Mouse (Mus musculus) CH12.LX (cell line): Measurements from ENCODE around the gene Hip1r. TPM values are rescaled to one million over a fixed set of nuclear protein-coding genes. Genes with fewer than 3 reads are reported as not detected.

Source experiments
- DNase-seq: peaks from one replicate; pipeline ENCODE4 v3.0.0-alpha.2; 2013; ENCODE audit errors: extremely low read depth
- H3K27ac ChIP-seq: 2 replicates; pipeline ENCODE4 v1.5.1; 2012; ENCODE audit warnings: low read depth, mild to moderate bottlenecking, control low read depth, moderate library complexity; ENCODE audit not compliant: insufficient read depth
- H3K27me3 ChIP-seq: replicated peaks from 2 replicates; pipeline ENCODE3; 2012; ENCODE audit warnings: inconsistent platforms
- H3K36me3 ChIP-seq, 2 experiments: replicated peaks in 1 of 2; 2 replicates each; pipeline versions ENCODE3 to v1.6.1; 2012; ENCODE audit warnings: inconsistent platforms in 1 of 2, low read length in 1 of 2, mild to moderate bottlenecking in 1 of 2, mixed read lengths in 1 of 2, moderate library complexity in 1 of 2; ENCODE audit not compliant: control insufficient read depth in 1 of 2, insufficient read depth in 1 of 2
- H3K4me1 ChIP-seq, 2 experiments: 2 replicates each; pipeline ENCODE4 v1.6.1; 2012; ENCODE audit warnings: inconsistent platforms in 1 of 2, moderate library complexity in 1 of 2; ENCODE audit not compliant: insufficient read depth in 2 of 2, control insufficient read depth in 1 of 2
- H3K4me2 ChIP-seq: 2 replicates; pipeline ENCODE4 v1.6.1; 2012; ENCODE audit warnings: low read depth, mild to moderate bottlenecking, control low read depth; ENCODE audit not compliant: poor library complexity, insufficient read depth, severe bottlenecking
- H3K4me3 ChIP-seq, 3 experiments: fragments of 150-350 bp in 1 of 3; sonication (generic) in 1 of 3; replicated peaks in 1 of 3; 2 replicates each; pipeline versions ENCODE3 to v1.5.1; 2011 to 2012; ENCODE audit warnings: low read depth in 2 of 3, low read length in 2 of 3, mild to moderate bottlenecking in 2 of 3, moderate library complexity in 2 of 3, control low read depth in 1 of 3, improper control_type of control experiment in 1 of 3, inconsistent platforms in 1 of 3, mixed read lengths in 1 of 3; ENCODE audit not compliant: poor library complexity in 1 of 3
- H3K79me2 ChIP-seq: replicated peaks from 2 replicates; pipeline ENCODE4 v1.6.1; 2012; ENCODE audit warnings: mild to moderate bottlenecking, moderate library complexity; ENCODE audit not compliant: control insufficient read depth, poor library complexity, insufficient read depth, severe bottlenecking; ENCODE audit errors: extremely low read depth
- H3K9ac ChIP-seq: 2 replicates; pipeline ENCODE4 v1.6.1; 2012; ENCODE audit warnings: low read depth, mild to moderate bottlenecking, control low read depth, moderate library complexity; ENCODE audit not compliant: insufficient read depth
- H3K9me3 ChIP-seq: replicated peaks from 2 replicates; pipeline ENCODE3; 2012; ENCODE audit warnings: low read length, inconsistent platforms, mixed read lengths
- BHLHE40 ChIP-seq: IDR thresholded peaks from 2 replicates; pipeline ENCODE4 v1.6.1; 2011; ENCODE audit warnings: mild to moderate bottlenecking, low read depth, low read length, improper control_type of control experiment
- CHD2 ChIP-seq: IDR thresholded peaks from 2 replicates; pipeline ENCODE4 v1.6.1; 2011; ENCODE audit warnings: low read length, improper control_type of control experiment
- CTCF ChIP-seq, 2 experiments: IDR thresholded peaks in 1 of 2; conservative IDR thresholded peaks in 1 of 2; 2 replicates each; pipeline ENCODE4 v1.5.1; 2011 to 2012; ENCODE audit warnings: low read depth in 2 of 2, low read length in 2 of 2, improper control_type of control experiment in 1 of 2, inconsistent platforms in 1 of 2, mild to moderate bottlenecking in 1 of 2, moderate library complexity in 1 of 2
- E2F4 ChIP-seq: IDR thresholded peaks from 2 replicates; pipeline ENCODE4 v1.6.1; 2011; ENCODE audit warnings: low read depth, low read length, improper control_type of control experiment; ENCODE audit not compliant: insufficient replicate concordance
- EP300 ChIP-seq: IDR thresholded peaks from 2 replicates; pipeline ENCODE4 v1.6.1; 2011; ENCODE audit warnings: low read length, improper control_type of control experiment
- ETS1 ChIP-seq: conservative IDR thresholded peaks from 2 replicates; pipeline ENCODE4 v1.6.1; 2012; ENCODE audit warnings: low read depth, mild to moderate bottlenecking, inconsistent platforms, low read length, improper control_type of control experiment, moderate library complexity
- GABPA ChIP-seq: IDR thresholded peaks from 2 replicates; pipeline ENCODE4 v1.6.1; 2012; ENCODE audit warnings: low read depth, low read length, improper control_type of control experiment, inconsistent platforms; ENCODE audit not compliant: insufficient replicate concordance
- HCFC1 ChIP-seq: IDR thresholded peaks from 2 replicates; pipeline ENCODE4 v1.6.1; 2012; ENCODE audit warnings: low read depth, mild to moderate bottlenecking, inconsistent platforms, low read length, improper control_type of control experiment
- IRF4 ChIP-seq: IDR thresholded peaks from 2 replicates; pipeline ENCODE4 v1.6.1; 2014; ENCODE audit warnings: low read depth, mild to moderate bottlenecking, inconsistent platforms, low read length, improper control_type of control experiment
- JUN ChIP-seq: IDR thresholded peaks from 2 replicates; pipeline ENCODE4 v1.6.1; 2011; ENCODE audit warnings: low read depth, mild to moderate bottlenecking, low read length, improper control_type of control experiment, moderate library complexity; ENCODE audit not compliant: insufficient read depth
- KAT2A ChIP-seq: IDR thresholded peaks from 2 replicates; pipeline ENCODE4 v1.6.1; 2012; ENCODE audit warnings: low read length, improper control_type of control experiment, inconsistent platforms; ENCODE audit not compliant: insufficient replicate concordance
- MAX ChIP-seq: IDR thresholded peaks from 2 replicates; pipeline ENCODE4 v1.6.1; 2011; ENCODE audit warnings: low read length, improper control_type of control experiment
- MYC ChIP-seq: IDR thresholded peaks from 2 replicates; pipeline ENCODE4 v1.6.1; 2011; ENCODE audit warnings: low read depth, mild to moderate bottlenecking, improper control_type of control experiment, low read length
- NELFE ChIP-seq: IDR thresholded peaks from 2 replicates; pipeline ENCODE4 v1.6.1; 2011; ENCODE audit warnings: low read depth, low read length, improper control_type of control experiment
- POLR2A ChIP-seq: IDR thresholded peaks from 2 replicates; pipeline ENCODE4 v1.6.1; 2011; ENCODE audit warnings: low read depth, mild to moderate bottlenecking, improper control_type of control experiment, low read length
- POLR2AphosphoS2 ChIP-seq: IDR thresholded peaks from 2 replicates; pipeline ENCODE4 v1.6.1; 2011; ENCODE audit warnings: low read depth, low read length, improper control_type of control experiment
- RAD21 ChIP-seq: IDR thresholded peaks from 2 replicates; pipeline ENCODE4 v1.6.1; 2011; ENCODE audit warnings: low read depth, mild to moderate bottlenecking, low read length, improper control_type of control experiment, moderate library complexity
- RCOR1 ChIP-seq: conservative IDR thresholded peaks from 2 replicates; pipeline ENCODE4 v1.6.1; 2012; ENCODE audit warnings: low read depth, mild to moderate bottlenecking, inconsistent platforms, low read length, improper control_type of control experiment
- SIN3A ChIP-seq: IDR thresholded peaks from 2 replicates; pipeline ENCODE4 v1.6.1; 2012; ENCODE audit warnings: low read length, improper control_type of control experiment, inconsistent platforms
- SMC3 ChIP-seq: IDR thresholded peaks from 2 replicates; pipeline ENCODE4 v1.6.1; 2011; ENCODE audit warnings: low read depth, low read length, improper control_type of control experiment
- TBP ChIP-seq: conservative IDR thresholded peaks from 2 replicates; pipeline ENCODE4 v1.6.1; 2011; ENCODE audit warnings: low read depth, low read length, improper control_type of control experiment
- USF1 ChIP-seq: IDR thresholded peaks from 2 replicates; pipeline ENCODE4 v1.6.1; 2014; ENCODE audit warnings: low read depth, mild to moderate bottlenecking, inconsistent platforms, low read length, improper control_type of control experiment
- USF2 ChIP-seq: conservative IDR thresholded peaks from 2 replicates; pipeline ENCODE4 v1.6.1; 2011; ENCODE audit warnings: low read depth, low read length, improper control_type of control experiment
- ZKSCAN1 ChIP-seq: IDR thresholded peaks from 2 replicates; pipeline ENCODE4 v1.6.1; 2012; ENCODE audit warnings: low read depth, inconsistent platforms, low read length, improper control_type of control experiment, borderline replicate concordance
- ZNF384 ChIP-seq: IDR thresholded peaks from 2 replicates; pipeline ENCODE4 v1.6.1; 2012; ENCODE audit warnings: low read depth, low read length, improper control_type of control experiment, inconsistent platforms
- dilution Hi-C: fragments of 300-500 bp; cut with MboI; formaldehyde crosslinking; loops from 2 replicates; pipeline ENCODE4 v1.14.3; 2020; ENCODE audit warnings: low sequenced_read_pairs; ENCODE audit not compliant: extremely low pct_unique_long_range_greater_than_20kb, extremely low pct_ligation_motif_present
- in situ Hi-C: fragments of 300-500 bp; cut with MboI; formaldehyde crosslinking; loops from 3 replicates; pipeline ENCODE4 v1.14.3; 2019; ENCODE audit warnings: low sequenced_read_pairs, low pct_ligation_motif_present, low pct_unique_long_range_greater_than_20kb, mixed read lengths
- polyA plus RNA-seq: library from polyadenylated mRNA; unstranded; fragments of >175 nt; gene quantifications from 2 replicates; pipeline ENCODE4 v1.2.1, GENCODE M21; 2012; ENCODE audit warnings: low read depth; ENCODE audit not compliant: insufficient read length
- total RNA-seq, 2 experiments: library from RNA; depleted of rRNA; stranded (reverse); fragments of 300-350 nt in 1 of 2; fragments of >200 nt in 1 of 2; gene quantifications; 2 replicates each; pipeline ENCODE4 v1.2.3; 2012 to 2014

The Hip1r gene
- total and polyA plus RNA-seq, 3 experiments: 26.1 to 49.8 (median 44.7) TPM

DNA sequence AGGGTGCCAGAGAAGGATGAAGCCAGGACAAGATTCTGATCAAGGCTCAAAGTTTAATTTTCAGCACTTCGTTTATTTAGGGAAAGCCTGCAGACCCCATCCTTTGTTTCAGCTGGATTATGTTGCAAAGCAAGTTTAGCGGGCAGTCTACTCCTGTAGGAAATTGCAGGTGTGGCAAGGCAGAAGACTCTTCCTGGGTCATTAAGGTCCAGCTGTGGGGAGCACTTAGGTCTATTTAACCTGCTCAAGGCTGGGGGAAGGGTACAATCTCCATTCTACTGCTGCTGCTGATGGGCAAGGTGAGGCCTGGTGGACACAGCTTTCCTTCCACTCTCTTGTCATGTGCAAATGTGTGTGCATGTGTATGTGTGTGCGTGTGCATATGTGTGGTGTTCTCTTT lies 14.4 kb upstream of the Hip1r start:
- Histone ChIP-seq H3K4me3 (no peak overlapping the region), H3K4me2 (no peak overlapping the region), H3K27me3 (no peaks in the 10 kb centered on the region), H3K9me3 (no peaks in the 10 kb centered on the region), H3K27ac (no peak overlapping the region), H3K36me3 (peaks cover 0 to 2% of the 10 kb centered on the region in 2 experiments)
- in situ Hi-C loops: loop anchor here (10.0 kb wide), 1 partner anchor 126 kb away; no protein-coding TSS in a partner anchor
- DNase-seq: no peak
- no peak for TF ChIP-seq JUN
- TF ChIP-seq EP300: no peak
- no peak for TF ChIP-seq ETS1
- TF ChIP-seq KAT2A: no peak
- TF ChIP-seq E2F4: no peak
- TF ChIP-seq HCFC1: no peak
- TF ChIP-seq USF1: no peak
- TF ChIP-seq, all 38 proteins: peak for 0
- no peak overlapping the region for H3K9ac ChIP-seq
- dilution Hi-C loops: no loop called here
- H3K79me2 ChIP-seq: no peaks in the 10 kb centered on the region
- H3K4me1 ChIP-seq: peaks cover 0 to 6% of the 10 kb centered on the region in 2 experiments; a peak in 2 of 4 replicates

DNA sequence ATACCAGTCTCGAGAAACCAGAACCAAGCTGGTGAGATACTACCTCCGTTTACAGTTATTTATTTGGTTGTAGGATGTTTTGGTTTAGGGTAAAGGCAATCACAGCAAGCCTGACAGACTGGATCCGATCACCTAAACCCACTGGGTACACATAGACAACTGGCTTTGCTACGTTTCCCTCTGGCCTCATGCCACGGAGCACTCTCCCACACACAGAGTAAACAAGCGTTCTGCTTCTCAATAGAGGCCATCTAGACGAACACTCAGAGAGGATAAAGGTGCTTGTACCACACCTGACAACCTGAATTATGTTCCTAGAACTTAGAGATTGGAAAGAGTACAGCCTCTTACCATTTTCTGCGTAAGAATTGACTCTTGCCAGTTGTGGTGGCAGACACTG lies 13.3 kb upstream of the Hip1r start:
- in situ Hi-C loops: no loop called here

DNA sequence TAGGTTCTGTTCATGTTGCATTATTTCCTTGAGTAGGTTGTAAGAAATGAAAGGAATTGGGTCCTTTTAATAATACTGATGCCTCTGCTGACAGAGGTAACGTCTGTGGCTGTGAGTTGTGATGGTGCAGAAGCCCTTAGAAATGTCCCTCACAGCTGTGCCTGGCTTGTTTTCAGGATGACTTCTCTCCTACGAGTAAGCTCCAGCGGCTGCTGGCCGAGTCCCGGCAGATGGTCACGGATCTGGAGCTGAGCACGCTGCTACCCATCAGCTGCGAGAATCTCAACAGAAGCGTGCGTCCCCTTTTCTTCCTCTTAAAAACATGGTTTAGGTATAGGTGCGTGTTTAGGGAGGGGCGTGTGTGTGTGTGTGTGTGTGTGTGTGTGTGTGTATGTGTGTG lies 12.4 kb upstream of the Hip1r start:
- H3K36me3 ChIP-seq: no peaks in the 10 kb centered on the region

More for the DNA sequence above, 13.3 kb upstream of the Hip1r start:
- Histone ChIP-seq H3K36me3 (no peaks in the 10 kb centered on the region), H3K9ac (no peak overlapping the region), H3K4me3 (no peak overlapping the region), H3K79me2 (no peaks in the 10 kb centered on the region), H3K9me3 (no peaks in the 10 kb centered on the region), H3K27ac (no peak overlapping the region), H3K27me3 (no peaks in the 10 kb centered on the region), H3K4me2 (no peak overlapping the region), H3K4me1 (peaks cover 0 to 6% of the 10 kb centered on the region in 2 experiments; a peak in 2 of 4 replicates)
- no peak for DNase-seq
- TF ChIP-seq ZNF384: no peak
- TF ChIP-seq E2F4: no peak
- no peak for TF ChIP-seq ZKSCAN1
- no peak for TF ChIP-seq RAD21
- TF ChIP-seq NELFE: no peak
- TF ChIP-seq SIN3A: no peak
- TF ChIP-seq POLR2A: no peak
- TF ChIP-seq KAT2A: no peak
- no peak for TF ChIP-seq IRF4
- TF ChIP-seq SMC3: no peak
- no peak for TF ChIP-seq MAX
- TF ChIP-seq USF1: no peak
- dilution Hi-C loops: no loop called here

More for the DNA sequence above, 12.4 kb upstream of the Hip1r start:
- Histone ChIP-seq H3K27me3 (no peaks in the 10 kb centered on the region), H3K4me2 (no peak overlapping the region), H3K4me1 (peaks cover 0 to 6% of the 10 kb centered on the region in 2 experiments; a peak in 2 of 4 replicates), H3K9ac (no peak overlapping the region), H3K27ac (no peak overlapping the region), H3K4me3 (no peak overlapping the region), H3K79me2 (no peaks in the 10 kb centered on the region), H3K9me3 (no peaks in the 10 kb centered on the region)
- TF ChIP-seq RAD21 (no peak), IRF4 (no peak), ETS1 (no peak), GABPA (no peak), TBP (no peak), NELFE (no peak), ZNF384 (no peak), POLR2AphosphoS2 (no peak), CTCF (conservative IDR thresholded peaks at IDR 0.05 in 1 of 2, IDR thresholded peaks at IDR 0.05 in 1 of 2; ENCODE audit: low read depth in 2 of 2, low read length in 2 of 2) (no peak), RCOR1 (no peak), MYC (no peak), USF2 (no peak), E2F4 (no peak), POLR2A (no peak), KAT2A (no peak), CHD2 (no peak), JUN (no peak), BHLHE40 (no peak), EP300 (no peak)
- DNase-seq: no peak
- dilution Hi-C loops: no loop called here
- in situ Hi-C loops: no loop called here
